Mouse (Mus musculus) c-Kit-positive CD71-negative TER-119-negative erythroid progenitor cells, embryonic 14.5 days (primary cell): Measurements from ENCODE around the gene Dffb.
"Not testable (repeated sequence)": the region's sequence is repeated elsewhere in the genome, so short reads cannot be mapped to it uniquely, and the experiment has no call there.

Experiments
- DNase-seq: peaks from one replicate; pipeline ENCODE4 v3.0.0-alpha.2; 2013; ENCODE audit warnings: low read depth

Dffb gene

GRCm38 (mm10) chr4:153962631-153963030 lies 12.3 kb downstream of the Dffb start:
- no peak for DNase-seq

GRCm38 (mm10) chr4:153957444-153958250 lies 17.3 kb downstream of the Dffb start:
- DNase-seq = no peak

GRCm38 (mm10) chr4:153956569-153957405 lies 18.1 kb downstream of the Dffb start, which contains the start of gene A430005L14Rik:
Gene A430005L14Rik (plus strand): TSS chr4:153957237.
- DNase-seq = peak; percentile 87

- no peak for DNase-seq
These were observed 19.3 kb downstream of the Dffb start for GRCm38 (mm10) chr4:153955651-153956050.

- no peak for DNase-seq
These were observed 23.2 kb downstream of the Dffb start for GRCm38 (mm10) chr4:153951692-153952091.

- DNase-seq = no peak
These were observed 23.8 kb downstream of the Dffb start for GRCm38 (mm10) chr4:153951150-153951549.

- no peak for DNase-seq
These were observed 24.6 kb downstream of the Dffb start for GRCm38 (mm10) chr4:153950372-153950771.

- no peak for DNase-seq
These were observed 29.2 kb downstream of the Dffb start for GRCm38 (mm10) chr4:153945741-153946140.

- DNase-seq = no peak
These were observed 30.7 kb downstream of the Dffb start for GRCm38 (mm10) chr4:153944261-153944660.

GRCm38 (mm10) chr4:153943243-153943642 lies 31.7 kb downstream of the Dffb start:
- DNase-seq = no peak

GRCm38 (mm10) chr4:153929921-153930320 lies 45.0 kb downstream of the Dffb start:
- no peak for DNase-seq

GRCm38 (mm10) chr4:153929425-153929824 lies 45.5 kb downstream of the Dffb start:
- no peak for DNase-seq

- DNase-seq = no peak
These were observed 46.1 kb downstream of the Dffb start for GRCm38 (mm10) chr4:153928772-153929299.

- DNase-seq = not testable (repeated sequence)
These were observed 52.8 kb downstream of the Dffb start for GRCm38 (mm10) chr4:153922090-153922489.

- no peak for DNase-seq
These were observed 54.3 kb downstream of the Dffb start for GRCm38 (mm10) chr4:153920517-153921233.

- DNase-seq = no peak
These were observed 57.0 kb downstream of the Dffb start for GRCm38 (mm10) chr4:153917773-153918500.
